Mouse (Mus musculus) embryonic facial prominence, embryonic 14.5 days (tissue): ENCODE data around the gene Rnd1. TPM values are rescaled to one million over a fixed set of nuclear protein-coding genes. Genes with fewer than 3 reads are reported as not detected.

Experiments used
- ATAC-seq: fragments of 200-750 bp; cut with Nextera tagmentation; 2 replicates; pipeline ENCODE4 v1.8.0; 2017; ENCODE audit warnings: low read depth, moderate number of reproducible peaks, moderate TSS enrichment
- DNase-seq: peaks from one replicate; pipeline ENCODE4 v3.0.0-alpha.2; 2015; ENCODE audit warnings: low spot score
- H3K27ac ChIP-seq: fragments of 300-500 bp; sonication (generic); replicated peaks from 2 replicates; pipeline ENCODE4 v1.5.1; 2014; ENCODE audit warnings: low read depth, mild to moderate bottlenecking, low read length, moderate library complexity
- H3K27me3 ChIP-seq: fragments of 300-500 bp; sonication (generic); replicated peaks from 2 replicates; pipeline ENCODE4 v1.6.1; 2014; ENCODE audit warnings: low read length; ENCODE audit not compliant: control insufficient read depth, insufficient read depth
- H3K36me3 ChIP-seq: fragments of 300-500 bp; sonication (generic); 2 replicates; pipeline ENCODE4 v1.6.1; 2014; ENCODE audit warnings: low read length, mixed read lengths; ENCODE audit not compliant: control insufficient read depth, insufficient read depth
- H3K4me1 ChIP-seq: fragments of 300-500 bp; sonication (generic); 2 replicates; pipeline ENCODE4 v1.6.1; 2014; ENCODE audit warnings: antibody characterized with exemption, low read length; ENCODE audit not compliant: control insufficient read depth, insufficient read depth
- H3K4me2 ChIP-seq: fragments of 300-500 bp; sonication (generic); 2 replicates; pipeline ENCODE4 v1.6.1; 2014; ENCODE audit warnings: low read depth, mild to moderate bottlenecking, low read length, moderate library complexity, mixed read lengths
- H3K4me3 ChIP-seq: fragments of 300-500 bp; sonication (generic); 2 replicates; pipeline ENCODE4 v1.5.1; 2014; ENCODE audit warnings: low read depth, mild to moderate bottlenecking, low read length
- H3K9ac ChIP-seq: fragments of 300-500 bp; sonication (generic); 2 replicates; pipeline ENCODE4 v1.6.1; 2014; ENCODE audit warnings: low read depth, mild to moderate bottlenecking, low read length, moderate library complexity, mixed read lengths
- H3K9me3 ChIP-seq: fragments of 300-500 bp; sonication (generic); 2 replicates; pipeline ENCODE4 v1.6.1; 2016; ENCODE audit warnings: low read length; ENCODE audit not compliant: control insufficient read depth
- WGBS: fragments of 180-500 bp; shearing (Covaris S2); extraction: QIAGEN DNeasy Blood & Tissue Kit; methylation state at CpG from one replicate; pipeline ENCODE4 v1.1.7; 2014; 5-methylcytosine and 5-hydroxymethylcytosine counted together
- polyA plus RNA-seq: library from polyadenylated mRNA; unstranded; fragments of >200 nt; fragmentation: Nextera tagmentation; extraction: Ambion mirVana; gene quantifications from 2 replicates; pipeline ENCODE4 v1.2.1, GENCODE M21; 2014

Rnd1 gene
- polyA plus RNA-seq, 1 experiment from 2014 or later = 0.42 TPM

- no peaks in the 10 kb centered on the region for H3K9me3 ChIP-seq
- WGBS = 77% methylated on average over 2 of the region's 2 CpGs
- H3K27me3 ChIP-seq = no peaks in the 10 kb centered on the region
- no peak overlapping the region for H3K4me2 ChIP-seq
- ATAC-seq = no peak
- H3K4me1 ChIP-seq = no peaks in the 10 kb centered on the region
- H3K27ac ChIP-seq = no peak overlapping the region
- DNase-seq = no peak
- no peak overlapping the region for H3K4me3 ChIP-seq
- H3K9ac ChIP-seq = no peak overlapping the region
- H3K36me3 ChIP-seq = no peaks in the 10 kb centered on the region
These were observed 12.4 kb upstream of the Rnd1 start for GRCm38 (mm10) chr15:98689682-98690081.

- H3K9ac ChIP-seq = no peak overlapping the region
- no peak overlapping the region for H3K4me2 ChIP-seq
- 68% methylated on average over 3 of the region's 3 CpGs for WGBS
- ATAC-seq (no peak), DNase-seq (no peak)
- H3K4me3 ChIP-seq = no peak overlapping the region
- H3K9me3 ChIP-seq = no peaks in the 10 kb centered on the region
- no peaks in the 10 kb centered on the region for H3K36me3 ChIP-seq
- H3K27me3 ChIP-seq = no peaks in the 10 kb centered on the region; the same call in 1 of the 2 replicates
- no peak overlapping the region for H3K27ac ChIP-seq
- no peaks in the 10 kb centered on the region for H3K4me1 ChIP-seq
These were observed 8.7 kb upstream of the Rnd1 start for GRCm38 (mm10) chr15:98685926-98686325.

- no peak overlapping the region for H3K4me2 ChIP-seq
- DNase-seq = no peak
- no peak for ATAC-seq
- H3K36me3 ChIP-seq = no peaks in the 10 kb centered on the region
- 71% methylated on average over 1 of the region's 1 CpGs for WGBS
- H3K9me3 ChIP-seq = no peaks in the 10 kb centered on the region
- H3K9ac ChIP-seq = no peak overlapping the region
- no peak overlapping the region for H3K27ac ChIP-seq
- no peaks in the 10 kb centered on the region; the same call in 1 of the 2 replicates for H3K27me3 ChIP-seq
- no peaks in the 10 kb centered on the region for H3K4me1 ChIP-seq
- no peak overlapping the region for H3K4me3 ChIP-seq
These were observed 6.5 kb upstream of the Rnd1 start for GRCm38 (mm10) chr15:98683746-98684145.

GRCm38 (mm10) chr15:98683177-98683576 lies 5.9 kb upstream of the Rnd1 start:
- Histone ChIP-seq H3K27me3 (peaks cover under 1% of the 10 kb centered on the region; the same call in 1 of the 2 replicates), H3K4me1 (no peaks in the 10 kb centered on the region), H3K36me3 (no peaks in the 10 kb centered on the region), H3K27ac (no peak overlapping the region), H3K9me3 (no peaks in the 10 kb centered on the region), H3K4me3 (no peak overlapping the region), H3K4me2 (no peak overlapping the region), H3K9ac (no peak overlapping the region)
- no peak for ATAC-seq
- DNase-seq = peak; percentile 31
- 55% methylated on average over 10 of the region's 10 CpGs for WGBS

- H3K4me1 ChIP-seq = no peaks in the 10 kb centered on the region
- H3K9me3 ChIP-seq = no peaks in the 10 kb centered on the region
- H3K36me3 ChIP-seq = no peaks in the 10 kb centered on the region
- H3K9ac ChIP-seq = no peak overlapping the region
- no peak for DNase-seq
- WGBS = 75% methylated on average over 7 of the region's 7 CpGs
- H3K4me2 ChIP-seq = no peak overlapping the region
- no peak for ATAC-seq
- H3K4me3 ChIP-seq = no peak overlapping the region
- no peak overlapping the region for H3K27ac ChIP-seq
- H3K27me3 ChIP-seq = peaks cover 13% of the 10 kb centered on the region
These were observed 4.4 kb upstream of the Rnd1 start for GRCm38 (mm10) chr15:98681633-98682032.

GRCm38 (mm10) chr15:98680660-98681059 lies 3.4 kb upstream of the Rnd1 start:
- H3K9me3 ChIP-seq = no peaks in the 10 kb centered on the region
- H3K27ac ChIP-seq = no peak overlapping the region
- WGBS = 84% methylated on average over 8 of the region's 8 CpGs
- peaks cover 22% of the 10 kb centered on the region for H3K27me3 ChIP-seq
- 0 out of 2 replicates have a peak, but pooled peaks cover 4% of the 10 kb centered on the region for H3K4me1 ChIP-seq
- H3K36me3 ChIP-seq = no peaks in the 10 kb centered on the region
- DNase-seq (no peak), ATAC-seq (no peak)
- H3K9ac ChIP-seq = no peak overlapping the region
- no peak overlapping the region for H3K4me3 ChIP-seq
- no peak overlapping the region for H3K4me2 ChIP-seq

- WGBS = 70% methylated on average over 7 of the region's 7 CpGs
- Histone ChIP-seq H3K4me1 (0 out of 2 replicates have a peak, but pooled peaks cover 4% of the 10 kb centered on the region), H3K4me3 (no peak overlapping the region), H3K36me3 (no peaks in the 10 kb centered on the region), H3K27ac (no peak overlapping the region), H3K9ac (no peak overlapping the region), H3K4me2 (no peak overlapping the region), H3K9me3 (no peaks in the 10 kb centered on the region), H3K27me3 (peaks cover 44% of the 10 kb centered on the region)
- ATAC-seq (no peak), DNase-seq (no peak)
These were observed 716 bp upstream of the Rnd1 start for GRCm38 (mm10) chr15:98677977-98678376.

- no peak overlapping the region for H3K9ac ChIP-seq
- peaks cover 44% of the 10 kb centered on the region for H3K27me3 ChIP-seq
- 0 out of 2 replicates have a peak, but pooled peaks cover 4% of the 10 kb centered on the region for H3K4me1 ChIP-seq
- no peak for DNase-seq
- no peak for ATAC-seq
- no peaks in the 10 kb centered on the region for H3K9me3 ChIP-seq
- WGBS = 1% methylated on average over 9 of the region's 9 CpGs
- peak overlapping the region; percentile 65 for H3K4me2 ChIP-seq
- no peak overlapping the region for H3K27ac ChIP-seq
- no peaks in the 10 kb centered on the region for H3K36me3 ChIP-seq
- H3K4me3 ChIP-seq = peak overlapping the region; percentile 34
These were observed 790 bp downstream of the Rnd1 start for GRCm38 (mm10) chr15:98676471-98676870.

- Histone ChIP-seq H3K9me3 (no peaks in the 10 kb centered on the region), H3K27ac (no peak overlapping the region), H3K4me2 (peak overlapping the region; percentile 65; the same call in 1 of the 2 replicates), H3K4me1 (0 out of 2 replicates have a peak, but pooled peaks cover 4% of the 10 kb centered on the region), H3K9ac (no peak overlapping the region), H3K36me3 (no peaks in the 10 kb centered on the region), H3K4me3 (no peak overlapping the region; the same call in 1 of the 2 replicates), H3K27me3 (peaks cover 44% of the 10 kb centered on the region)
- WGBS = 6% methylated on average over 14 of the region's 14 CpGs
- ATAC-seq = no peak
- DNase-seq = no peak
These were observed 1.5 kb downstream of the Rnd1 start for GRCm38 (mm10) chr15:98675634-98676250.
